Mouse (Mus musculus): Measurements from ENCODE around the gene Slc6a19. TPM values are rescaled to one million over a fixed set of nuclear protein-coding genes. Genes with fewer than 3 reads are reported as not detected.

Gene Slc6a19
- total and polyA plus RNA-seq, 2 experiments = 0.28 to 0.33 TPM

DNA sequence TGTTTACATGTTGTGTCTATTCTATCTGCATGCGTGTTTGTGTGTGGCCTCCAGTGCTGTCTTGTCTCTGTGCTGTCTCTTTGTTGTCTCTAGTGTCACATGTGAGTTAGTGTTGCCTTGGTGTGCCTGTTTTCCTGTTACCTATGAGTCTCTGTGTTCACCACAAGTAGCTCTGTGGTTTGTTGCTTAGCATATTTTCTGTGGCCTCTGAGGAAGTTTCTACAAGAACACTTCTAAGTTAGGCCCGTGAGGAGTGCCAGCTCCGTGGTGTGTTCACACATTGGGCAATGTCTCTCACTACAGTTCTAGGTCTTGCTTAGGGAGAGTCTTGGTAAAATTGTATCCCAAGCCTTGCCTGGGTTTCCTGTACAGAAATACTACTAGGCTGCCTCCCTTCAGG, 32.3 kb upstream of the Slc6a19 start:
- Histone ChIP-seq H3K36me3 (ENCODE audit: control insufficient read depth, insufficient read depth, low read length) (no peaks in the 10 kb centered on the region), H3K27me3 (ENCODE audit: control insufficient read depth, insufficient read depth, low read length) (no peaks in the 10 kb centered on the region), H3K9ac (ENCODE audit: low read depth, low read length) (no peak overlapping the region), H3K79me2 (ENCODE audit: control insufficient read depth, insufficient read depth, low read length) (peaks cover 3% of the 10 kb centered on the region; the same call in 1 of the 2 replicates), H3K4me1 (ENCODE audit: control insufficient read depth, insufficient read depth, low read length) (peaks cover 27% of the 10 kb centered on the region), H3K27ac (replicated peaks; ENCODE audit: insufficient read depth, low read depth, low read length) (no peak overlapping the region), H3K4me3 (ENCODE audit: insufficient read depth, low read depth, low read length) (no peak overlapping the region)
- 73% methylated on average over 3 of the region's 3 CpGs for WGBS
- TF ChIP-seq CTCF (IDR thresholded peaks at IDR 0.05; ENCODE audit: low read depth, low read length) (no peak), POLR2A (IDR thresholded peaks at IDR 0.05; ENCODE audit: extremely low read depth, insufficient read depth, low read length) (no peak)
- DNase-seq (ENCODE audit: extremely low read depth, low read depth, low spot score) = peak; percentile 16

DNA sequence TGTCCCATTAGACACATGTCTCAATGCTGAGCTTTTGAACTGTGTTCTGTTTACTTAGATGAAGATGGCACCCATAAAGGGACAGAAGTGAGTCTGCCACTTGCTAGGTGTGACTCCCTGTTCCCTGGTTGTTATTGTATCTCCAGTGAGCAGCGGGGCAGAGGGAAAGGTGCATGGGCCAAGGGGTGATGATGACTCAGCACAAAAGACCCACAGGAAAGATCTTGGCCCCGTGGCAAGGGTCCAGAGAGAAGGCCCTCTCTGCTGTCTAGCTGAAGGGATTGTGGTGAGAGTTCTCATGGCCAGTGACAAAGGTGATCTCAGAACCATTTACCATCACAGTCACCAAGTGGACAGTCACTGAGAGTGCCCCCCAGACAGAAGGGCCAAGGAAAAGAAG, 31.3 kb upstream of the Slc6a19 start:
- peak; percentile 80 for DNase-seq (ENCODE audit: extremely low read depth, low read depth, low spot score)
- Histone ChIP-seq H3K27me3 (ENCODE audit: control insufficient read depth, insufficient read depth, low read length) (no peaks in the 10 kb centered on the region), H3K4me3 (ENCODE audit: insufficient read depth, low read depth, low read length) (no peak overlapping the region), H3K79me2 (ENCODE audit: control insufficient read depth, insufficient read depth, low read length) (peaks cover 3% of the 10 kb centered on the region; the same call in 1 of the 2 replicates), H3K27ac (replicated peaks; ENCODE audit: insufficient read depth, low read depth, low read length) (peak overlapping the region; percentile 46; the same call in 1 of the 2 replicates), H3K4me1 (ENCODE audit: control insufficient read depth, insufficient read depth, low read length) (peaks cover 27% of the 10 kb centered on the region), H3K36me3 (ENCODE audit: control insufficient read depth, insufficient read depth, low read length) (no peaks in the 10 kb centered on the region), H3K9ac (ENCODE audit: low read depth, low read length) (no peak overlapping the region)
- 37% methylated on average over 2 of the region's 2 CpGs for WGBS
- TF ChIP-seq CTCF (IDR thresholded peaks at IDR 0.05; ENCODE audit: low read depth, low read length) (no peak), POLR2A (IDR thresholded peaks at IDR 0.05; ENCODE audit: extremely low read depth, insufficient read depth, low read length) (no peak)

DNA sequence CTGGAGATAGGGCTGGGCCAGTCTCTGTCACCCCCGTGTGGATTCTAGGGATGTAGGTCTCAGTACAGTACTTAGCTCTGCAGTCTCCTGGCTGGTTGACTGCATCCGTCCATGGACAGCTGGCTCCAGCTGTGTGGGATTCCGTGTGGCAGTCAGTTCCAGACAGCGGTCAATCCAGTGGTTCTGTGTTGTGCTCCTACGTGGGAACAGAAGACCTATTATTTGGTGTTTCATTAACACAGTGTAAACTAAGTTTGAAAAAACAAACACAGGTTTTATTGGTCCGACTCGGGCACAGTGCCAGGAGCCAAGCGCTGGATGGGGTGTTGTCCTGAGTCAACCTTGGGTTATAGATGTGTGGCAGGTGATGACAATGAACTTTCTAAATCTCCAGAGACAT, 30.6 kb upstream of the Slc6a19 start:
- WGBS = 26% methylated on average over 8 of the region's 8 CpGs
- Histone ChIP-seq H3K4me3 (ENCODE audit: insufficient read depth, low read depth, low read length) (no peak overlapping the region), H3K36me3 (ENCODE audit: control insufficient read depth, insufficient read depth, low read length) (no peaks in the 10 kb centered on the region), H3K27me3 (ENCODE audit: control insufficient read depth, insufficient read depth, low read length) (no peaks in the 10 kb centered on the region), H3K9ac (ENCODE audit: low read depth, low read length) (no peak overlapping the region), H3K4me1 (ENCODE audit: control insufficient read depth, insufficient read depth, low read length) (peaks cover 27% of the 10 kb centered on the region), H3K79me2 (ENCODE audit: control insufficient read depth, insufficient read depth, low read length) (peaks cover 3% of the 10 kb centered on the region; the same call in 1 of the 2 replicates), H3K27ac (replicated peaks; ENCODE audit: insufficient read depth, low read depth, low read length) (peak overlapping the region; percentile 62)
- no peak for TF ChIP-seq CTCF (IDR thresholded peaks at IDR 0.05; ENCODE audit: low read depth, low read length)
- TF ChIP-seq POLR2A (IDR thresholded peaks at IDR 0.05; ENCODE audit: extremely low read depth, insufficient read depth, low read length) = 0 out of 2 replicates have a peak, but pooled peaks have one; percentile 12
- DNase-seq (ENCODE audit: extremely low read depth, low read depth, low spot score) = peak; percentile 94

DNA sequence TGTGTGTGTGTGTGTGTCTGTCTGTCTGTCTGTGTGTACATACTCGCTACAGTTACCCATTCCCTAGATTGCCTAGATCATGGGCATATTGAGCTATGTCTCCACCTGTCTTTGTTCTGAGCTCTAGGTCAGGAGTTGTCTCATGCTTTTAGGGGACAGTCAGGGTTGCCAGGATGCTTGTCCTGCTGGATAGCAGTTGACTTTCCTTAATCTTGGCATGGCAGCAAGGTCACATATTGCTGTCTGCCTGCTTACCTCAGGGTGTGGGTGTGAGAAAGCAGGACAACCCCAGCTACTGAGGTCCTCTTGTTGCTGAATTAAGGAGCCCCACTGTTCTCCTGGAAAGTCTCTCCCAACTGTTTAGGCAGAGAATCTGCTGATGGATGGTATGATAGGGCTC, 29.7 kb upstream of the Slc6a19 start:
- Histone ChIP-seq H3K4me1 (ENCODE audit: control insufficient read depth, insufficient read depth, low read length) (peaks cover 27% of the 10 kb centered on the region), H3K27me3 (ENCODE audit: control insufficient read depth, insufficient read depth, low read length) (no peaks in the 10 kb centered on the region), H3K36me3 (ENCODE audit: control insufficient read depth, insufficient read depth, low read length) (no peaks in the 10 kb centered on the region), H3K27ac (replicated peaks; ENCODE audit: insufficient read depth, low read depth, low read length) (no peak overlapping the region; the same call in 1 of the 2 replicates), H3K79me2 (ENCODE audit: control insufficient read depth, insufficient read depth, low read length) (peaks cover 3% of the 10 kb centered on the region; the same call in 1 of the 2 replicates), H3K4me3 (ENCODE audit: insufficient read depth, low read depth, low read length) (no peak overlapping the region), H3K9ac (ENCODE audit: low read depth, low read length) (no peak overlapping the region)
- DNase-seq (ENCODE audit: extremely low read depth, low read depth, low spot score) = peak; percentile 66
- 17% methylated on average over 1 of the region's 1 CpGs for WGBS
- TF ChIP-seq CTCF (IDR thresholded peaks at IDR 0.05; ENCODE audit: low read depth, low read length) (no peak), POLR2A (IDR thresholded peaks at IDR 0.05; ENCODE audit: extremely low read depth, insufficient read depth, low read length) (no peak)

DNA sequence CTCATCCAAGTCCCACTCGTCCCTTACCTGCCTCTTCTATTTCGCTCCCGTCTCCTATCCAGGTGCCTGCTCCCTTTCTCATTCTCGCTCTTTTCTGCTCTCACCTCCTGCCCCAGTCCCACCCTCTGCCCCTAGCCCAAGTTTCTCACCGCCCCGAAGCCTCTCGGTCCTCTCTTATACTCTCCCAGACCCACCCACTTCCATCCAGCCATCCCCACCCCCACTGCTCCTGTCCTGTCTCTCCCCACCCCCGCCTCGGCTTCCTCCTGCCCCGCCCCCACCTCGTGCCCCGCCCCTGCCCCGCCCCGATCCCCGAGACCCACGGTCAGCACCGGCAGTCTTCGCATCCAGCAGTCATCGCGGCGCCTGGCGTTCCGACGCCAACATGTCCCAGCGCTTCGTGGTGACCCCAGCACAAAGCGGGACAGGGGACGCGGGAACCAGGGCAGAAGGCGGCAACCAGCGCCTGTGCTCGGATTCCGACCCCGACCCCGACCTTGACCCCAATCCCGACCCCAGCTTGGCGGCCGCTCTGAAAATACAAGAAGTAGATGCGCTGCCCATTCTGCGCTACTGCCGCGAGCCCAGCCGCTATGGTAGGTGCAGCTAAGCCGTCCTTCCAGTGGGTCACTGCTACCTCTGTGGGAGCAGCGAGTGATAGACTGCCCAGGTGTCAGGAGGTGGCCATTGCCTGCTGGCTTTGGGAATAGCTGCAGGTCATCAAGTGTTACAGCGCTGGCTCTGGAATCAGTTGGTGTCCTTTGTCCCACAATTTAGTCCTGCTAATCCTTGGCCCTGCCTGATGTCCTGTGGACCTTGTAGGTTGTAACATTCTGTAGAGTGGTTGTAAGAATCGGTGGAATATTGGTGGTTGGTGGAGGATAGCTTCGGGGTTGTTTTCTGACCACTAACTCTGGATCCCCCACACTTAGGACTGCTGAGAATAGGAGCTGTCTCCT, 28.4 kb upstream of the Slc6a19 start, which contains the start of gene Slc12a7:
Gene Slc12a7 (plus strand): TSS at position 353 of the 959 bp plus-strand sequence.
- Histone ChIP-seq H3K4me1 (ENCODE audit: control insufficient read depth, insufficient read depth, low read length) (peaks cover 27% of the 10 kb centered on the region), H3K9ac (ENCODE audit: low read depth, low read length) (peak within 1 kb of the TSS; percentile 36), H3K36me3 (ENCODE audit: control insufficient read depth, insufficient read depth, low read length) (no peaks in the 10 kb centered on the region), H3K27ac (replicated peaks; ENCODE audit: insufficient read depth, low read depth, low read length) (peak within 1 kb of the TSS; percentile 43), H3K27me3 (ENCODE audit: control insufficient read depth, insufficient read depth, low read length) (no peaks in the 10 kb centered on the region), H3K4me3 (ENCODE audit: insufficient read depth, low read depth, low read length) (peak within 1 kb of the TSS; percentile 57), H3K79me2 (ENCODE audit: control insufficient read depth, insufficient read depth, low read length) (peaks cover 3% of the 10 kb centered on the region; the same call in 1 of the 2 replicates)
- DNase-seq (ENCODE audit: extremely low read depth, low read depth, low spot score) = peak; percentile 91
- TF ChIP-seq CTCF (IDR thresholded peaks at IDR 0.05; ENCODE audit: low read depth, low read length) = no peak
- peak; percentile 48; the same call in 1 of the 2 replicates for TF ChIP-seq POLR2A (IDR thresholded peaks at IDR 0.05; ENCODE audit: extremely low read depth, insufficient read depth, low read length)
- WGBS = 8% methylated on average over 40 of the region's 48 CpGs

Data from liver, adult 2 months (tissue).